Mouse (Mus musculus) kidney, embryonic 16.5 days (tissue): ENCODE data around the gene Gpx2. TPM values are rescaled to one million over a fixed set of nuclear protein-coding genes. Genes with fewer than 3 reads are reported as not detected.

Experiments used
- ATAC-seq: fragments of 200-750 bp; cut with Nextera tagmentation; 2 replicates; pipeline ENCODE4 v1.8.0; 2017; ENCODE audit warnings: moderate TSS enrichment; ENCODE audit not compliant: low FRiP score, low TSS enrichment
- H3K27ac ChIP-seq: fragments of 300-500 bp; sonication (generic); 2 replicates; pipeline ENCODE4 v1.5.1; 2014; ENCODE audit warnings: low read length
- H3K27me3 ChIP-seq: fragments of 300-500 bp; sonication (generic); 2 replicates; pipeline ENCODE4 v1.6.1; 2014; ENCODE audit warnings: low read length, control low read depth, mixed read lengths; ENCODE audit not compliant: insufficient read depth
- H3K36me3 ChIP-seq: fragments of 300-500 bp; sonication (generic); 2 replicates; pipeline ENCODE4 v1.6.1; 2014; ENCODE audit warnings: low read length, control low read depth, mixed read lengths; ENCODE audit not compliant: insufficient read depth
- H3K4me1 ChIP-seq: fragments of 300-500 bp; sonication (generic); 2 replicates; pipeline ENCODE4 v1.6.1; 2014; ENCODE audit warnings: low read length, control low read depth, mixed read lengths; ENCODE audit not compliant: insufficient read depth
- H3K4me2 ChIP-seq: fragments of 300-500 bp; sonication (generic); replicated peaks from 2 replicates; pipeline ENCODE4 v1.6.1; 2014; ENCODE audit warnings: low read depth, low read length
- H3K4me3 ChIP-seq: fragments of 300-500 bp; sonication (generic); 2 replicates; pipeline ENCODE4 v1.5.1; 2014; ENCODE audit warnings: mild to moderate bottlenecking, low read length
- H3K9ac ChIP-seq: fragments of 300-500 bp; sonication (generic); replicated peaks from 2 replicates; pipeline ENCODE4 v1.6.1; 2014; ENCODE audit warnings: low read length
- H3K9me3 ChIP-seq: fragments of 300-500 bp; sonication (generic); 2 replicates; pipeline ENCODE4 v1.6.1; 2016; ENCODE audit warnings: low read length, control low read depth
- WGBS: fragments of 180-500 bp; shearing (Covaris S2); extraction: QIAGEN DNeasy Blood & Tissue Kit; methylation state at CpG from one replicate; pipeline ENCODE4 v1.1.7; 2014; 5-methylcytosine and 5-hydroxymethylcytosine counted together
- polyA plus RNA-seq: library from polyadenylated mRNA; unstranded; fragments of >200 nt; fragmentation: Nextera tagmentation; extraction: Ambion mirVana; gene quantifications from 2 replicates; pipeline ENCODE4 v1.2.1, GENCODE M21; 2015

Gene Gpx2
- polyA plus RNA-seq, 1 experiment from 2014 or later: 0.34 TPM

DNA sequence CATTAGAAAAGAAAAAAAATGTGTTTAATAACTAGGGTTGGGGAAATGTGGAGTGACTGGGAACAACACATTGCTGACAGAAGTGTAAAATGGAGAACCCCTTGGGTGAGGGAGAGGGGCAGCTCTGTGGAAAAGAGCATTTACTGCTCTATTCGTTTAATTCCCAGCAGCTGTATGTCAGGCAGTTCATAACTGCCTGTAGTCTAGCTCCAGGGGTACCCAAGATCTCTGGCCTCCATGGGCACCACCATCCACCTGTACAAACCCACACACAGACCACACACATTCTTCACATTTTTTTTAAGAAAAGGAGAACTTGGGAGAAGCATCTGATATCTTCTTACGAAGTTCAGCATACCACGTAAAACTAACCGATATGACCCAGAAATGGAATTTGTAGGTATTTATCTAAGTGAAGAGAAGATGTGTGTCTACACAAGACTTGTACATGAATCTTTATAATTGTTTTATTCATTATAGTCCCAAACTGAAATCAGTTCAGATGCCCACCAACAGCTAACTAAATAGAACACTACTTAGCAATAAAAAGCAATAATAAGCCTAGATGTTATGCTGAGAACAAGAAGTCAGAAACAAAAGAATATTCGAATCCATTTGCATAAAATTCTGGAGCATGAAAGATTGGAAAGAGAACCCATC lies 24.4 kb downstream of the Gpx2 start:
- Histone ChIP-seq H3K9ac (no peak overlapping the region), H3K27me3 (no peaks in the 10 kb centered on the region), H3K4me1 (peaks cover 5% of the 10 kb centered on the region; the same call in 1 of the 2 replicates), H3K9me3 (no peaks in the 10 kb centered on the region), H3K36me3 (no peaks in the 10 kb centered on the region), H3K27ac (no peak overlapping the region), H3K4me3 (no peak overlapping the region), H3K4me2 (no peak overlapping the region)
- WGBS: 82% methylated on average over 5 of the region's 5 CpGs
- ATAC-seq: no peak

DNA sequence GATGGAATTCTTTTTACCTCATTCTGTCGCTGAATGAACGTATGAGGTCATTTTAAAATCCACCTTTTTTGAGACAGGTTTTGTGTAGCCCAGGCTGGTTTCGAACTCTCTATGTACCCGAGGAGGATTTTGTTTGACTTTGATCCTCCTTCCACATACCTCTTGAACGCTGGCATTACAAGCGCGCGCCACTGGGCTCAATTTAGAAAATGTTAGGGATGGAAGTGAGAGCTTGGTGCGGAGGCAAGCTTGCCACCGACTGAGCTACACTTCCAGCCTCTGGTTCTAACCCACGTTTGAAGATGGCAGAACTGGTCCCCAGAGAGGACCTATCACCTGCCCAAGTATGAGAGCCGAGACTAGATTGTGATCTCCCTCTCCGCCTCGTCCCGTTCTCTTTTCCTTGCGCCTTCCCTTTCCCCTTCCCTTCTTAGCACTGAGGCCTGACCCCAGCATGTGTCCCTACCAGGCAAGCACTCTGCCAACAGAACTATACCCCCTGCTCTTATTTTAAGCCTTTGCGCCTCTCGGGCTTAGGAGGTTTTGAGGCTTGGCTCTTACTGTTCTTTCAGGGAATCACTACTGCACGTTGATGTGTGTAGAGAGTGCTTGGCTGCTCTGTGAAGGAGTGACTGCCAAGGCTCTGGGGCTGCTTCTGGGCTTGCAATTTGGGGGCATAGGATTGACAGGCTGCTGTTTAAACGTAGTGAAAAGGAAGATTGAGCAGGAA lies 29.3 kb downstream of the Gpx2 start:
- 35% methylated on average over 20 of the region's 20 CpGs for WGBS
- Histone ChIP-seq H3K4me2 (peak overlapping the region; percentile 61), H3K9me3 (no peaks in the 10 kb centered on the region), H3K36me3 (no peaks in the 10 kb centered on the region), H3K9ac (peak overlapping the region; percentile 83), H3K4me1 (peaks cover 5% of the 10 kb centered on the region; the same call in 1 of the 2 replicates), H3K27me3 (no peaks in the 10 kb centered on the region), H3K4me3 (peak overlapping the region; percentile 75), H3K27ac (no peak overlapping the region; the same call in 1 of the 2 replicates)
- ATAC-seq: peak; percentile 68; the same call in 1 of the 2 replicates

DNA sequence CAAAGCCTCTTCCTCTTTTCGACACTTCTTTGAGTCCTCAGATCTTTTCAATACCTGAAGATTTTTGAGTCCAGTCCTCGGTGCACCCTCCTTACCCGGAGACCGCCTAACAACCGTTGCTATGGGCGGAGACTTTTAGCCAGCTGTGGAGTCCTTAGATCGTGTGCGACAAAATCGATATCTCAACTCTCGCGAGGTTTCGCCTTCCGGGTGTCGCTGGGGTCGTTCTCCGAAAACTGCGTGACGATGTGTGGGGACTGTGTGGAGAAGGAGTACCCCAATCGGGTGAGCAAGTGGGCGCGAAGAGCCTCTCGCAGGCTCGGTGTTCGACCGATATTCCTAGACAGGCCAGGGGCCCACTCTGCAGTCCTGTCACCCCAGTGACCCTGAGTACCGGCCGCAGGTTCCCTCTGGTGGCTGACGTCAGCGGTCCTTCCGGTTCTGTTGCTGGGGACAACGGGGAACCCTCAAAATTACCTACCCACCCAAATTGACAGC lies 30.0 kb downstream of the Gpx2 start, which contains the start of the genes Churc1 and Fntb:
Gene Churc1, plus strand, starts transcription at position 185 of the 498 bp plus-strand sequence.
Gene Fntb, plus strand, starts transcription at position 236 of the 498 bp plus-strand sequence.
- Histone ChIP-seq H3K27ac (peak within 1 kb of the TSS; percentile 36; the same call in 1 of the 2 replicates), H3K4me3 (peak within 1 kb of the TSS; percentile 75), H3K9ac (peak within 1 kb of the TSS; percentile 83), H3K4me2 (peak within 1 kb of the TSS; percentile 61), H3K36me3 (no peaks in the 10 kb centered on the region), H3K9me3 (no peaks in the 10 kb centered on the region), H3K27me3 (no peaks in the 10 kb centered on the region), H3K4me1 (peaks cover 5% of the 10 kb centered on the region; the same call in 1 of the 2 replicates)
- ATAC-seq: peak; percentile 94
- WGBS: under 1% methylated on average over 31 of the region's 31 CpGs

DNA sequence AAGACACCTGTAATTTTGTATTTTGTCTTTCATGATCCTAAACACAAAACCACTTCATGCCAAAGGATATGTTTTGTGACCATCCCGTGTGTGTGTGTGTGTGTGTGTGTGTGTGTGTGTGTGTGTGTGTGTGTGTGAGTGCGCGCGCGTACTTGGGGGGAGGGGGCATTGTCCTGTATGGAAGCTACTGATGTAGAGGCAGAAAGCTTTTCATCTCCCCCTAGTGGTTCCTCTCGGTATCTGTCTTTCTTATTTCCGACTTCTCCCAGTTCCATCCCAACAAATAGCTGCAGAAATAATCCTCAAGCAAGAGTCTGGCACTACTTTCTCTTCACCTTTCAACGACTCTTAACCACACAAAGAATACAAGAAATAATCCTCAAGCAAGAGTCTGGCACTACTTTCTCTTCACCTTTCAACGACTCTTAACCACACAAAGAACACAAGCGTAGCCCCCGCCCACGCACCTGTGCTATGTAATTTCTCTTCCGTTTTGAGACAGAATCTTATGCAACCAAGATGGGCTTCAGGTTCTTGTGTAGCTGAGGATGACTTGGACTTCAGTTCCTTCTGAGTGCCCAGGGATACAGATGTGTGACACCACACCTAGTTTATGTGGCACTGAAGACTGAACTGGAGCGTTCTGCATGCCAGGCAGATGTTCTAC lies 42.6 kb downstream of the Gpx2 start:
- WGBS: 49% methylated on average over 13 of the region's 14 CpGs
- Histone ChIP-seq H3K27me3 (no peaks in the 10 kb centered on the region), H3K27ac (no peak overlapping the region), H3K9me3 (0 out of 2 replicates have a peak, but pooled peaks cover 3% of the 10 kb centered on the region), H3K4me2 (no peak overlapping the region), H3K4me1 (no peaks in the 10 kb centered on the region), H3K4me3 (no peak overlapping the region), H3K36me3 (no peaks in the 10 kb centered on the region), H3K9ac (no peak overlapping the region)
- no peak for ATAC-seq

DNA sequence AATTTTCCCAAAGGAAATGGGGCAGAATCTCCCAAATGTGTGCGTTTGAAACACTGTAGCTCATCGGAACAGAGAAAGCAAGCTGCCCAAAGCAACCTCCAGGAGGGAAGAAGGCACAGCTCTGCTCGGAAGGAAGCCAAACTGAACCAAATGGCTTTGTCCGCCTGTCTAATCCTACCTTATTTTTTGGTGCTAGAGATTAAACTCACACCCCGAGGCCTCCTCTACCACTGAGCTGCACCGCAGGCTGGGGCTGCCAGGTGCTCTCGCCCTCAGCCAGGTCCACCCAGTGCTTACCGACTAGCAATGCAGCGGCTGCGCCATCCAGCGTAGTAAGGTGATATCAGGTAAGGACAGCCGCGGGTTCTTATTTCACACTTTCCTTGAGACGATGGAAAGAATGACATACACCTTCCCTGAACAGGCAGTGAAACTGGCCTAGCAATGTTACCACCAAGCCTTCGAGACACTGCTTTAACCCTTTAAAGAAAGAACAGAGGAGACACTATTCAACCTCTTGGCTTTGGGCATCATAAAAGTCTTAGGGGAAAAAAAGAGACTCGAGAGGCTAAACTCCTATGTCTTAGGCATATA lies 44.4 kb downstream of the Gpx2 start:
- no peaks in the 10 kb centered on the region for H3K4me1 ChIP-seq
- no peak overlapping the region for H3K9ac ChIP-seq
- WGBS: 80% methylated on average over 16 of the region's 16 CpGs
- H3K4me3 ChIP-seq: no peak overlapping the region
- no peak overlapping the region for H3K4me2 ChIP-seq
- ATAC-seq: no peak
- 0 out of 2 replicates have a peak, but pooled peaks cover 3% of the 10 kb centered on the region for H3K9me3 ChIP-seq
- H3K36me3 ChIP-seq: no peaks in the 10 kb centered on the region
- H3K27me3 ChIP-seq: no peaks in the 10 kb centered on the region
- H3K27ac ChIP-seq: no peak overlapping the region

Other genes with a start within 250 kb of the Gpx2 start
- gene Sptb, start 85.0 kb downstream of the Gpx2 start, polyA plus RNA-seq: 1.00 and 1.2 TPM in 2 replicates
- gene Churc1, start 30.0 kb downstream of the Gpx2 start, polyA plus RNA-seq: 134 and 149 TPM in 2 replicates
- gene Fntb, start 30.0 kb downstream of the Gpx2 start, polyA plus RNA-seq: 42.9 and 46.7 TPM in 2 replicates
- 13.6 and 14.2 TPM in 2 replicates for gene Rab15, start 27.4 kb upstream of the Gpx2 start, polyA plus RNA-seq
- gene Max, start 166.6 kb upstream of the Gpx2 start, polyA plus RNA-seq: 16.3 and 17.3 TPM in 2 replicates